Mouse (Mus musculus): Measurements from ENCODE around the gene Msantd3.

The Msantd3 gene

GRCm38 (mm10) chr4:48554132-48554531 is 14.4 kb downstream of the Msantd3 start:
- in situ Hi-C loops (cut with MboI, MseI) = no loop called here

- in situ Hi-C loops (cut with MboI, MseI) = no loop called here
Observed at GRCm38 (mm10) chr4:48555729-48556128, 16.0 kb downstream of the Msantd3 start.

GRCm38 (mm10) chr4:48559652-48560051 is 19.9 kb downstream of the Msantd3 start:
- in situ Hi-C loops (cut with MboI, MseI) = no loop called here

GRCm38 (mm10) chr4:48561824-48562223 is 22.1 kb downstream of the Msantd3 start:
- in situ Hi-C loops (cut with MboI, MseI) = no loop called here

- in situ Hi-C loops (cut with MboI, MseI) = no loop called here
Observed at GRCm38 (mm10) chr4:48564962-48565361, 25.2 kb downstream of the Msantd3 start.

GRCm38 (mm10) chr4:48576361-48576760 is 36.6 kb downstream of the Msantd3 start:
- in situ Hi-C loops (cut with MboI, MseI) = loop anchor here (5.0 kb wide), 2 partner anchors 91 to 579 kb away; no protein-coding TSS in a partner anchor

GRCm38 (mm10) chr4:48577831-48578230 is 38.1 kb downstream of the Msantd3 start:
- in situ Hi-C loops (cut with MboI, MseI) = loop anchor here (5.0 kb wide), 2 partner anchors 89 to 581 kb away; no protein-coding TSS in a partner anchor

- in situ Hi-C loops (cut with MboI, MseI) = loop anchor here (5.0 kb wide), 2 partner anchors 89 to 581 kb away; no protein-coding TSS in a partner anchor
Observed at GRCm38 (mm10) chr4:48578399-48578798, 38.7 kb downstream of the Msantd3 start.

GRCm38 (mm10) chr4:48579475-48580110 is 39.9 kb downstream of the Msantd3 start:
- in situ Hi-C loops (cut with MboI, MseI) = loop anchor here (5.0 kb wide), 2 partner anchors 88 to 582 kb away; no protein-coding TSS in a partner anchor

- in situ Hi-C loops (cut with MboI, MseI) = no loop called here
Observed at GRCm38 (mm10) chr4:48581201-48581600, 41.5 kb downstream of the Msantd3 start.

- in situ Hi-C loops (cut with MboI, MseI) = no loop called here
Observed at GRCm38 (mm10) chr4:48581993-48582392, 42.3 kb downstream of the Msantd3 start.

- in situ Hi-C loops (cut with MboI, MseI) = no loop called here
Observed at GRCm38 (mm10) chr4:48582941-48583340, 43.2 kb downstream of the Msantd3 start.

- in situ Hi-C loops (cut with MboI, MseI) = no loop called here
Observed at GRCm38 (mm10) chr4:48584421-48585240, 44.9 kb downstream of the Msantd3 start, which contains the start of gene Tmeff1. Tmeff1 (plus strand) TSS chr4:48585174.

- in situ Hi-C loops (cut with MboI, MseI) = no loop called here
Observed at GRCm38 (mm10) chr4:48585241-48586098, 45.7 kb downstream of the Msantd3 start.

GRCm38 (mm10) chr4:48586099-48586821 is 46.5 kb downstream of the Msantd3 start:
- in situ Hi-C loops (cut with MboI, MseI) = no loop called here

- in situ Hi-C loops (cut with MboI, MseI) = no loop called here
Observed at GRCm38 (mm10) chr4:48587526-48587925, 47.8 kb downstream of the Msantd3 start.

- in situ Hi-C loops (cut with MboI, MseI) = no loop called here
Observed at GRCm38 (mm10) chr4:48588576-48588975, 48.8 kb downstream of the Msantd3 start.

GRCm38 (mm10) chr4:48590862-48591261 is 51.1 kb downstream of the Msantd3 start:
- in situ Hi-C loops (cut with MboI, MseI) = no loop called here

GRCm38 (mm10) chr4:48591390-48591789 is 51.7 kb downstream of the Msantd3 start:
- in situ Hi-C loops (cut with MboI, MseI) = no loop called here

- in situ Hi-C loops (cut with MboI, MseI) = no loop called here
Observed at GRCm38 (mm10) chr4:48592328-48592727, 52.6 kb downstream of the Msantd3 start.

- in situ Hi-C loops (cut with MboI, MseI) = no loop called here
Observed at GRCm38 (mm10) chr4:48592844-48593243, 53.1 kb downstream of the Msantd3 start.

Data from T-helper 17 cell (primary cell).